Mouse (Mus musculus): ENCODE results near the gene Lfng. TPM values are rescaled to one million over a fixed set of nuclear protein-coding genes. Genes with fewer than 3 reads are reported as not detected.

The Lfng gene
- polyA plus RNA-seq, 1 experiment from 2014 or later = 32.3 TPM

DNA sequence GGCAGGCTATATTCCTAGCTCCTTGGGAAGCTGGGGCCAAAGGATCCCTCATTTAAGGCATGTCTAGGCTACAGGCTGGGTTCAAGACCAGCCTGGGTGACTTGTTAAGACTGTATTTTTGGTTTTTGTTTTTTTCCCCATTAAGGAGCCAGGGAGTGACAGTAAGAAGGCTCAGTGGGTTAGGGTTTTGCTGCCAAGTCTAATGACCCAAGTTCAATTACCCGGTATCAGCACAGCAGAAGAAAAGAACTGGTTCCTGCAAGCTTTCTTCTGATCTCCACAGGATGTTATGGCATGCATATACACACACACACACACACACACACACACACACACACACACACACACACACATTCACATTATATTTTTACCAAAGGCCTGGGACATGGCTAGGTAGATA, 53.3 kb downstream of the Lfng start:
- 63% methylated on average over 1 of the region's 1 CpGs for WGBS
- no peak for ATAC-seq (replicated peaks; ENCODE audit: low FRiP score)
- no peaks in the 10 kb centered on the region for H3K27me3 ChIP-seq

DNA sequence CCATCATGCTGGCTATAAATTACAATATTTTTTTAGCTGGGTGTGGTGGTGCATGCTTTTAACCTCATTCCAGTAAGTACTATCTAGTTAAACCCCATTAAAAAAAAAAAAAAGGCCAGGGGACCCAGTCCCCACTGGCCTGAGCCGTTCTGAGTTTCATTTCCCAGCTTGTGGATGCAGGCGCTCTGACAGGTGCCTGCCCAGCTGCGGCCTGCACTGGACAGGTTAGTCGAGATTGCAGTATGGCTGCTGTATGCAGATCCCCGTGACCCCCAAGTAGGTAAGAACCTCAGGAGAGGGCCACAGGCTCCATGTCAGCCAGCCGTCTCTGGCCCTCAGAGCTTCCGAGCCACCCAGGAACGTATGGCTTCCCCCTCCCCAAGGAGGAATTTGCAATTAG, 54.3 kb downstream of the Lfng start:
- H3K36me3 ChIP-seq = peaks cover 10% of the 10 kb centered on the region; the same call in 1 of the 2 replicates
- peaks cover 34% of the 10 kb centered on the region for H3K4me1 ChIP-seq
- no peaks in the 10 kb centered on the region for H3K9me3 ChIP-seq (replicated peaks)
- no peak overlapping the region for H3K27ac ChIP-seq
- no peak for ATAC-seq (replicated peaks; ENCODE audit: low FRiP score)
- 58% methylated on average over 8 of the region's 8 CpGs for WGBS
- no peak overlapping the region for H3K9ac ChIP-seq
- H3K27me3 ChIP-seq = no peaks in the 10 kb centered on the region
- H3K4me3 ChIP-seq (replicated peaks) = no peak overlapping the region
- H3K4me2 ChIP-seq = no peak overlapping the region

More for the DNA sequence above, 53.3 kb downstream of the Lfng start:
- no peaks in the 10 kb centered on the region for H3K9me3 ChIP-seq (replicated peaks)
- H3K27ac ChIP-seq = no peak overlapping the region
- peaks cover 8% of the 10 kb centered on the region; the same call in 1 of the 2 replicates for H3K36me3 ChIP-seq
- no peak overlapping the region for H3K4me3 ChIP-seq (replicated peaks)
- H3K4me2 ChIP-seq = no peak overlapping the region
- peaks cover 34% of the 10 kb centered on the region for H3K4me1 ChIP-seq
- H3K9ac ChIP-seq = no peak overlapping the region

GRCm38 (mm10) chr5:140661875-140662643, 54.9 kb downstream of the Lfng start:
- H3K4me3 ChIP-seq (replicated peaks) = no peak overlapping the region
- no peaks in the 10 kb centered on the region for H3K9me3 ChIP-seq (replicated peaks)
- H3K4me2 ChIP-seq = no peak overlapping the region
- ATAC-seq (replicated peaks; ENCODE audit: low FRiP score) = no peak
- no peak overlapping the region for H3K9ac ChIP-seq
- no peaks in the 10 kb centered on the region for H3K27me3 ChIP-seq
- H3K4me1 ChIP-seq = peaks cover 34% of the 10 kb centered on the region
- 71% methylated on average over 12 of the region's 12 CpGs for WGBS
- peaks cover 10% of the 10 kb centered on the region; the same call in 1 of the 2 replicates for H3K36me3 ChIP-seq
- H3K27ac ChIP-seq = no peak overlapping the region

- H3K4me2 ChIP-seq = no peak overlapping the region
- H3K36me3 ChIP-seq = peaks cover 15% of the 10 kb centered on the region; the same call in 1 of the 2 replicates
- peak overlapping the region; percentile 34; the same call in 1 of the 2 replicates for H3K27ac ChIP-seq
- no peaks in the 10 kb centered on the region for H3K9me3 ChIP-seq (replicated peaks)
- ATAC-seq (replicated peaks; ENCODE audit: low FRiP score) = peak; percentile 40; the same call in 1 of the 2 replicates
- H3K4me1 ChIP-seq = peaks cover 34% of the 10 kb centered on the region
- no peaks in the 10 kb centered on the region for H3K27me3 ChIP-seq
- 64% methylated on average over 17 of the region's 17 CpGs for WGBS
- no peak overlapping the region for H3K4me3 ChIP-seq (replicated peaks)
- H3K9ac ChIP-seq = no peak overlapping the region
These were observed 55.8 kb downstream of the Lfng start for GRCm38 (mm10) chr5:140662741-140663592.

DNA sequence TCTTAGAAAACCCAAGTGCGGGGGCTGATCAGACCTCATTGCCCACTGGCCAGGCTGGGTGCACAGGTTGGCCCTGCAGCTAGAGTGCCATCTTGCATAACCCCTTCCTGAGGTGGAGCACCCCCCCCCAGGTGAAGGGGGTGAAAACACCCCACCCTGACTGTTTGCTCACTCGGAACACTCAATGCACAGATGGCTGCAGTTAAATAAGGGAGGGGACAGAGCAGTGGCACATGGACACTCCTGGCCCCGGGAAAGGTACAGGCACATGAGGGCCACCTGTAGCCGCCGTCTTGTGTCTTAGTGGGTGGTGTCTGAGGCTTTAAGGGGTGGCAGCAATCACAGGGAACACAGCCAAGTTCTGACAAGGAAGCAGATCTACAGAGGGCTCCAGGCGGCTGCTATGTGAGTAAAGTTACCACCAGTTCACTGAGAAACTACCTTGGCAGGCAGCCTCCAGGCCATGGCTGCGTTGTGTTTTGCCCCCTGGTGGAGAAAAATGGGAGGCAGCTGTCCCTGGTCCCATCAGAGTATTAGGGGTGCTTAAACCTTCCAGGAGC, 56.6 kb downstream of the Lfng start:
- peak; percentile 36; the same call in 1 of the 2 replicates for ATAC-seq (replicated peaks; ENCODE audit: low FRiP score)
- Histone ChIP-seq H3K4me1 (peaks cover 34% of the 10 kb centered on the region), H3K4me3 (replicated peaks) (no peak overlapping the region), H3K9me3 (replicated peaks) (peaks cover 1% of the 10 kb centered on the region; the same call in 1 of the 2 replicates), H3K27ac (peak overlapping the region; percentile 19; the same call in 1 of the 2 replicates), H3K4me2 (no peak overlapping the region), H3K9ac (no peak overlapping the region), H3K36me3 (peaks cover 22% of the 10 kb centered on the region), H3K27me3 (no peaks in the 10 kb centered on the region)
- WGBS = 49% methylated on average over 7 of the region's 7 CpGs

Other genes with a start within 250 kb of the Lfng start
- gene Snx8, start 218.1 kb upstream of the Lfng start, polyA plus RNA-seq (2015; fragmentation: Nextera tagmentation; extraction: Ambion mirVana) = 25.3 and 27.0 TPM in 2 replicates
- 116 and 127 TPM in 2 replicates for gene Eif3b, start 188.0 kb upstream of the Lfng start, polyA plus RNA-seq (2015; fragmentation: Nextera tagmentation; extraction: Ambion mirVana)
- gene Gm4869, start 161.7 kb upstream of the Lfng start, polyA plus RNA-seq (2015; fragmentation: Nextera tagmentation; extraction: Ambion mirVana) = not detected in 2 replicates
- gene Chst12, start 101.8 kb upstream of the Lfng start, polyA plus RNA-seq (2015; fragmentation: Nextera tagmentation; extraction: Ambion mirVana) = 21.9 and 22.4 TPM in 2 replicates
- gene Grifin, start 42.2 kb upstream of the Lfng start, polyA plus RNA-seq (2015; fragmentation: Nextera tagmentation; extraction: Ambion mirVana) = 0.45 TPM in 1 of 2 replicates, not detected in the other
- 32.3 and 39.9 TPM in 2 replicates for gene Ttyh3, start 41.7 kb downstream of the Lfng start, polyA plus RNA-seq (2015; fragmentation: Nextera tagmentation; extraction: Ambion mirVana)
- gene Iqce, start 95.1 kb downstream of the Lfng start, polyA plus RNA-seq (2015; fragmentation: Nextera tagmentation; extraction: Ambion mirVana) = 25.7 and 29.3 TPM in 2 replicates
- gene Brat1, start 97.7 kb downstream of the Lfng start, polyA plus RNA-seq (2015; fragmentation: Nextera tagmentation; extraction: Ambion mirVana) = 21.5 and 25.0 TPM in 2 replicates
- gene Amz1, start 116.8 kb downstream of the Lfng start, polyA plus RNA-seq (2015; fragmentation: Nextera tagmentation; extraction: Ambion mirVana) = 2.1 TPM in 2 replicates
- gene Gna12, start 223.1 kb downstream of the Lfng start, polyA plus RNA-seq (2015; fragmentation: Nextera tagmentation; extraction: Ambion mirVana) = 15.9 and 16.1 TPM in 2 replicates